Mouse (Mus musculus): Measurements from ENCODE around the gene Ssbp2. TPM values are rescaled to one million over a fixed set of nuclear protein-coding genes. Genes with fewer than 3 reads are reported as not detected.

Ssbp2 gene
- polyA plus RNA-seq, 1 experiment: 18.1 TPM

DNA sequence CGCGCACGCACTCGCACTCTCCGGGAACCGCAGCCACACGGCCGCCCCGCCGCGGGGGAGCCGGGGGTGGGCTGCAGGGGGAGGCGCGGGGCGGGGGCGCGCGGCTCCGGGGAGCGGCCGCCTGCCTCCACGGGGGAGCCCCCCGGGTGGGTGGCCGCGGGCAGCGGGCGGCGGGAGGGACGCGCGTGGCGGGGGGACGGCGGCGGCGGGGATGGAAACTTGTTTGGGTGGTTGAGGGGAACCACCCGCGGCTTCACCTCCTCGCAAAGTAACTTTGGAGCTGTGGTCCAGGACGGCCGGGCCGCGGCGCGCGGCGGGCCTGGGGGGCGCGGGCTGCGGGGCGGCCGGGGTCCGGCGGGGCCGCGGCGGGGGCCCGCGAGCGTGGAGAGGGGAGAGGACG lies 1.2 kb downstream of the Ssbp2 start:
- Histone ChIP-seq H3K4me1 (ENCODE audit: control insufficient read depth, insufficient read depth, low read length) (peaks cover 9% of the 10 kb centered on the region), H3K27ac (ENCODE audit: insufficient read depth, low read depth, low read length) (no peak overlapping the region), H3K27me3 (replicated peaks; ENCODE audit: control insufficient read depth, insufficient read depth, low read length) (no peaks in the 10 kb centered on the region), H3K36me3 (ENCODE audit: control insufficient read depth, insufficient read depth, low read length) (no peaks in the 10 kb centered on the region), H3K4me3 (ENCODE audit: insufficient read depth, low read depth, low read length) (peak overlapping the region; percentile 77)
- no peak for DNase-seq
- no peak for TF ChIP-seq CTCF (conservative IDR thresholded peaks at IDR 0.05; ENCODE audit: insufficient read depth, insufficient read length, low read depth, low read length)
- TF ChIP-seq POLR2A (IDR thresholded peaks at IDR 0.05; ENCODE audit: low read depth, low read length): no peak
- 3% methylated on average over 56 of the region's 61 CpGs for WGBS

DNA sequence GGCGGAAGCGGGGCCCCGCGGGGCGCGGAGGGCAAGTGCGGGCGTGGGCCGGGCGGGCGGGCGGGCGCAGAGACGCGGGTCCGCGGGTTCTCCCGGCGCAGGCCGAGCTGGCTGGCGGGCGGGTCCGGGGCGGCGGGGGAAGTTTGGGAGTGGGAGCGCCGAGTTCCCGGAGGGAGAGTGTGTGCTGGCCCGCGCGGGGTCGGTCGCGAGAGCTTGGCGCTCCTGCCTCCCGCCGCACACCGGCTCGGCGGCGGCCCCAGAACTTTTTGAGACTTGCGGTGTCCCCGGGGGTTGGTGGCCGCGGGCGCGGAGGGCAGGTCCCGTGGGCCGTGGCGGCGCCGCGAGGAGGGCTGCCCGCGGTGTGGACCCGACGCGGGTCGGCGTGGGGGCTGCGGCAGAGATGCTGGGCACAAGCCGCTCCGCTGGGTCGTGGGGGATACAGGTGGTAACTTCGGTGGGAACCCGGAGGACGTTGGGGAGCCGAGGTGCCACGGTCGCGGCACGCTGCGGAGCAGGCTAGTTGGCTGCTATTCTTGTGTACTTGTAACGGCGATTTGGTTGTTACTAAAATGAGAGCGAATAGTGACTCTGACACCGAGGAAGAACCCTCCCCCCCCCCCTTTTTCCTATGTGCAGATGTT lies 1.7 kb downstream of the Ssbp2 start:
- Histone ChIP-seq H3K27me3 (replicated peaks; ENCODE audit: control insufficient read depth, insufficient read depth, low read length) (no peaks in the 10 kb centered on the region), H3K27ac (ENCODE audit: insufficient read depth, low read depth, low read length) (0 out of 2 replicates have a peak overlapping the region, but pooled peaks have one; percentile 24), H3K4me3 (ENCODE audit: insufficient read depth, low read depth, low read length) (peak overlapping the region; percentile 77), H3K36me3 (ENCODE audit: control insufficient read depth, insufficient read depth, low read length) (no peaks in the 10 kb centered on the region), H3K4me1 (ENCODE audit: control insufficient read depth, insufficient read depth, low read length) (peaks cover 9% of the 10 kb centered on the region)
- TF ChIP-seq CTCF (conservative IDR thresholded peaks at IDR 0.05; ENCODE audit: insufficient read depth, insufficient read length, low read depth, low read length): no peak
- no peak for TF ChIP-seq POLR2A (IDR thresholded peaks at IDR 0.05; ENCODE audit: low read depth, low read length)
- peak; percentile 29 for DNase-seq
- WGBS: under 1% methylated on average over 72 of the region's 77 CpGs

- 15% methylated on average over 2 of the region's 2 CpGs for WGBS
- Histone ChIP-seq H3K27ac (ENCODE audit: insufficient read depth, low read depth, low read length) (no peak overlapping the region), H3K4me3 (ENCODE audit: insufficient read depth, low read depth, low read length) (peak overlapping the region; percentile 77), H3K27me3 (replicated peaks; ENCODE audit: control insufficient read depth, insufficient read depth, low read length) (no peaks in the 10 kb centered on the region), H3K4me1 (ENCODE audit: control insufficient read depth, insufficient read depth, low read length) (peaks cover 9% of the 10 kb centered on the region), H3K36me3 (ENCODE audit: control insufficient read depth, insufficient read depth, low read length) (no peaks in the 10 kb centered on the region)
- TF ChIP-seq POLR2A (IDR thresholded peaks at IDR 0.05; ENCODE audit: low read depth, low read length) (no peak), CTCF (conservative IDR thresholded peaks at IDR 0.05; ENCODE audit: insufficient read depth, insufficient read length, low read depth, low read length) (no peak)
- no peak for DNase-seq
These were observed 2.3 kb downstream of the Ssbp2 start for GRCm38 (mm10) chr13:91462395-91462794.

GRCm38 (mm10) chr13:91462893-91463481 lies 2.9 kb downstream of the Ssbp2 start:
- no peak overlapping the region for H3K4me3 ChIP-seq (ENCODE audit: insufficient read depth, low read depth, low read length)

DNA sequence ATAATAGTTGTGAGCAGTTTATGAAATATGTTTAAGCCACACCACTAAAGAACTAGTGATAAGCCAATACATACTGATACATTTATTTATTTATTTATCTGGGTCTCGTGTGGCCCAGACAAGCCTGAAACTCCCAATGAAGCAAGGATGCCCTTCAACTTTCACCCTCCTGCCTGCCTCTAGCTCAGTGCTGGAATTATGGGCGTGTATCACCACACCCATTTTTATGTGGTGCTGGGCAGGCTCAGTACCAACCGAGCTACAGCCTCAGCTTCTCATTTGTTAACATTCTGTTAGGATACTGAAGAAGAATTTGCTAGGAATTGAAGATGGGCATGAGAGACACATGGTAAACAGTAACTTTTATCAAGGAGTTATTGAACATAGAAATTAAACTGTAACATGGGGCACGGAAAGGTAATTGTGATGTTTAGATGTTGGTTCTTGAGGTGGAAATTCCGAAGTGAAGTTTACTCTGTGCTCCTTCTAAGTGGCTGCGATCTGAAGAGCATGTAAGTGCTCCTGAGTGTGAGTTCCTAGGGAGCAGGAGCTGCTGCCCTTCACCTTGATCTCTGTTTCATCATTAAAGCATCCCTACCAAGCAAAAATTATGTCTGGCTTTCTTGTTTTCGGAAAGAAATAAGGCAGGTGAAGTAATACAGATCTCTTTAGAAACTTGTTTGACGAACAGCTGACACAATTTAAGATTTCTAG lies 5.1 kb downstream of the Ssbp2 start:
- 79% methylated on average over 8 of the region's 8 CpGs for WGBS
- DNase-seq: no peak

More at GRCm38 (mm10) chr13:91462893-91463481, 2.9 kb downstream of the Ssbp2 start:
- H3K36me3 ChIP-seq (ENCODE audit: control insufficient read depth, insufficient read depth, low read length): no peaks in the 10 kb centered on the region
- H3K27me3 ChIP-seq (replicated peaks; ENCODE audit: control insufficient read depth, insufficient read depth, low read length): no peaks in the 10 kb centered on the region
- peaks cover 9% of the 10 kb centered on the region for H3K4me1 ChIP-seq (ENCODE audit: control insufficient read depth, insufficient read depth, low read length)
- peak; percentile 60 for DNase-seq
- H3K27ac ChIP-seq (ENCODE audit: insufficient read depth, low read depth, low read length): no peak overlapping the region
- WGBS: 25% methylated on average over 9 of the region's 9 CpGs
- TF ChIP-seq POLR2A (IDR thresholded peaks at IDR 0.05; ENCODE audit: low read depth, low read length): no peak
- TF ChIP-seq CTCF (conservative IDR thresholded peaks at IDR 0.05; ENCODE audit: insufficient read depth, insufficient read length, low read depth, low read length): 0 out of 2 replicates have a peak, but pooled peaks have one; percentile 11

DNA sequence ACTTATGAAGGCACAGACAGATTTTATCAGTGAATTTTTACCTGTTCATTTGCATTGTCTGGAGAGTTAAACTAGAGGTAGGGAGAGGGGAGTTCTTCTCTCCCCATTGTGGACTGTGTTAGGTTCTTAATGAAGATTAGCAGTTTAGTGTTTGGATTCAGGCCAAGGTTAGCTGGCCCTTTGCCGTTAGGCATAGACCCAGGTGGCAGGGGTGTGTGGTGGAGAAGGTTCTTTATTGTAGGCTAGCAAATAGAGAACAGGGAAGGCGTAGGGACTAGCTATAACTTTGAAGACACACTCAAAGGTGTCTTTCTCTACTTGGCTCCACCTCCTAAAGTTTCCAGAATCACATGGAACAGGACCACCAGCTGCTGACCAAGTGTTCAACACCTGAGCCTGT lies 11.5 kb downstream of the Ssbp2 start:
- H3K27ac ChIP-seq (ENCODE audit: insufficient read depth, low read depth, low read length): no peak overlapping the region
- H3K4me1 ChIP-seq (ENCODE audit: control insufficient read depth, insufficient read depth, low read length): 0 out of 2 replicates have a peak, but pooled peaks cover 4% of the 10 kb centered on the region
- no peak overlapping the region for H3K4me3 ChIP-seq (ENCODE audit: insufficient read depth, low read depth, low read length)
- DNase-seq: peak; percentile 54
- 42% methylated on average over 2 of the region's 2 CpGs for WGBS
- no peaks in the 10 kb centered on the region for H3K27me3 ChIP-seq (replicated peaks; ENCODE audit: control insufficient read depth, insufficient read depth, low read length)
- H3K36me3 ChIP-seq (ENCODE audit: control insufficient read depth, insufficient read depth, low read length): no peaks in the 10 kb centered on the region
- TF ChIP-seq CTCF (conservative IDR thresholded peaks at IDR 0.05; ENCODE audit: insufficient read depth, insufficient read length, low read depth, low read length) (no peak), POLR2A (IDR thresholded peaks at IDR 0.05; ENCODE audit: low read depth, low read length) (no peak)

More for the DNA sequence above, 5.1 kb downstream of the Ssbp2 start:
- Histone ChIP-seq H3K27me3 (replicated peaks; ENCODE audit: control insufficient read depth, insufficient read depth, low read length) (no peaks in the 10 kb centered on the region), H3K36me3 (ENCODE audit: control insufficient read depth, insufficient read depth, low read length) (no peaks in the 10 kb centered on the region), H3K27ac (ENCODE audit: insufficient read depth, low read depth, low read length) (no peak overlapping the region), H3K4me1 (ENCODE audit: control insufficient read depth, insufficient read depth, low read length) (peaks cover 2% of the 10 kb centered on the region), H3K4me3 (ENCODE audit: insufficient read depth, low read depth, low read length) (no peak overlapping the region)
- TF ChIP-seq CTCF (conservative IDR thresholded peaks at IDR 0.05; ENCODE audit: insufficient read depth, insufficient read length, low read depth, low read length) (no peak), POLR2A (IDR thresholded peaks at IDR 0.05; ENCODE audit: low read depth, low read length) (no peak)

GRCm38 (mm10) chr13:91471980-91472379 lies 11.9 kb downstream of the Ssbp2 start:
- Histone ChIP-seq H3K36me3 (ENCODE audit: control insufficient read depth, insufficient read depth, low read length) (no peaks in the 10 kb centered on the region), H3K27ac (ENCODE audit: insufficient read depth, low read depth, low read length) (no peak overlapping the region), H3K4me3 (ENCODE audit: insufficient read depth, low read depth, low read length) (no peak overlapping the region), H3K4me1 (ENCODE audit: control insufficient read depth, insufficient read depth, low read length) (0 out of 2 replicates have a peak, but pooled peaks cover 6% of the 10 kb centered on the region), H3K27me3 (replicated peaks; ENCODE audit: control insufficient read depth, insufficient read depth, low read length) (no peaks in the 10 kb centered on the region)
- 98% methylated on average over 2 of the region's 2 CpGs for WGBS
- TF ChIP-seq CTCF (conservative IDR thresholded peaks at IDR 0.05; ENCODE audit: insufficient read depth, insufficient read length, low read depth, low read length) (no peak), POLR2A (IDR thresholded peaks at IDR 0.05; ENCODE audit: low read depth, low read length) (no peak)
- DNase-seq: no peak

Data from kidney, adult 2 months (tissue).